Mouse (Mus musculus): ENCODE measurements around the gene Myh9.

GRCm38 (mm10) chr15:77875953-77876352 lies 34.0 kb upstream of the Myh9 start:
- TF ChIP-seq GATA1 (IDR thresholded peaks at IDR 0.05; ENCODE audit: borderline replicate concordance, low read length) (peak; percentile 53; the same call in 2 of the 3 replicates), FLI1 (IDR thresholded peaks at IDR 0.05; ENCODE audit: low read length) (no peak)

Measured in megakaryocyte, embryonic 14.5 days (primary cell).